Mouse (Mus musculus): ENCODE measurements around the gene Tbc1d4. TPM values are rescaled to one million over a fixed set of nuclear protein-coding genes. Genes with fewer than 3 reads are reported as not detected.
A peak's percentile ranks its signal among the peaks of the same experiment; 100 is the strongest.

Gene Tbc1d4
- polyA plus RNA-seq, 1 experiment = 0.04 TPM

GRCm38 (mm10) chr14:101637381-101637780 lies 28.4 kb upstream of the Tbc1d4 start:
- H3K27me3 ChIP-seq (ENCODE audit: control insufficient read depth) = no peaks in the 10 kb centered on the region
- peaks cover 15% of the 10 kb centered on the region for H3K4me1 ChIP-seq (ENCODE audit: control insufficient read depth)
- no peak overlapping the region for H3K4me3 ChIP-seq (replicated peaks)
- TF ChIP-seq TAL1 (IDR thresholded peaks at IDR 0.05; ENCODE audit: low read length) = no peak
- TF ChIP-seq GATA1 (IDR thresholded peaks at IDR 0.05; ENCODE audit: low read length) = no peak
- peaks cover 33% of the 10 kb centered on the region for H3K36me3 ChIP-seq (ENCODE audit: control insufficient read depth)
- no peaks in the 10 kb centered on the region for H3K9me3 ChIP-seq (ENCODE audit: control insufficient read depth, low read length)

GRCm38 (mm10) chr14:101635765-101636164 lies 26.8 kb upstream of the Tbc1d4 start:
- Histone ChIP-seq H3K4me1 (ENCODE audit: control insufficient read depth) (peaks cover 14% of the 10 kb centered on the region), H3K36me3 (ENCODE audit: control insufficient read depth) (peaks cover 34% of the 10 kb centered on the region), H3K4me3 (replicated peaks) (no peak overlapping the region), H3K27me3 (ENCODE audit: control insufficient read depth) (no peaks in the 10 kb centered on the region), H3K9me3 (ENCODE audit: control insufficient read depth, low read length) (no peaks in the 10 kb centered on the region)
- TF ChIP-seq TAL1 (IDR thresholded peaks at IDR 0.05; ENCODE audit: low read length) (no peak), GATA1 (IDR thresholded peaks at IDR 0.05; ENCODE audit: low read length) (no peak)

- H3K9me3 ChIP-seq (ENCODE audit: control insufficient read depth, low read length) = no peaks in the 10 kb centered on the region
- TF ChIP-seq GATA1 (IDR thresholded peaks at IDR 0.05; ENCODE audit: low read length) (no peak), TAL1 (IDR thresholded peaks at IDR 0.05; ENCODE audit: low read length) (no peak)
- no peaks in the 10 kb centered on the region for H3K27me3 ChIP-seq (ENCODE audit: control insufficient read depth)
- no peaks in the 10 kb centered on the region for H3K4me1 ChIP-seq (ENCODE audit: control insufficient read depth)
- no peak overlapping the region for H3K4me3 ChIP-seq (replicated peaks)
- H3K36me3 ChIP-seq (ENCODE audit: control insufficient read depth) = peaks cover 26% of the 10 kb centered on the region
Measured at GRCm38 (mm10) chr14:101630548-101630947, 21.6 kb upstream of the Tbc1d4 start.

- Histone ChIP-seq H3K4me3 (replicated peaks) (no peak overlapping the region), H3K27me3 (ENCODE audit: control insufficient read depth) (peaks cover 3% of the 10 kb centered on the region; the same call in 1 of the 2 replicates), H3K36me3 (ENCODE audit: control insufficient read depth) (no peaks in the 10 kb centered on the region), H3K4me1 (ENCODE audit: control insufficient read depth) (no peaks in the 10 kb centered on the region), H3K9me3 (ENCODE audit: control insufficient read depth, low read length) (no peaks in the 10 kb centered on the region)
- TF ChIP-seq GATA1 (IDR thresholded peaks at IDR 0.05; ENCODE audit: low read length) (no peak), TAL1 (IDR thresholded peaks at IDR 0.05; ENCODE audit: low read length) (no peak)
Measured at GRCm38 (mm10) chr14:101617680-101618079, 8.7 kb upstream of the Tbc1d4 start.

GRCm38 (mm10) chr14:101616178-101616577 lies 7.2 kb upstream of the Tbc1d4 start:
- Histone ChIP-seq H3K4me3 (replicated peaks) (no peak overlapping the region), H3K36me3 (ENCODE audit: control insufficient read depth) (no peaks in the 10 kb centered on the region), H3K4me1 (ENCODE audit: control insufficient read depth) (no peaks in the 10 kb centered on the region), H3K27me3 (ENCODE audit: control insufficient read depth) (peaks cover 3% of the 10 kb centered on the region; the same call in 1 of the 2 replicates), H3K9me3 (ENCODE audit: control insufficient read depth, low read length) (no peaks in the 10 kb centered on the region)
- TF ChIP-seq GATA1 (IDR thresholded peaks at IDR 0.05; ENCODE audit: low read length) (no peak), TAL1 (IDR thresholded peaks at IDR 0.05; ENCODE audit: low read length) (no peak)

GRCm38 (mm10) chr14:101613206-101613605 lies 4.2 kb upstream of the Tbc1d4 start:
- Histone ChIP-seq H3K9me3 (ENCODE audit: control insufficient read depth, low read length) (no peaks in the 10 kb centered on the region), H3K4me3 (replicated peaks) (no peak overlapping the region), H3K4me1 (ENCODE audit: control insufficient read depth) (peaks cover 5% of the 10 kb centered on the region), H3K36me3 (ENCODE audit: control insufficient read depth) (no peaks in the 10 kb centered on the region), H3K27me3 (ENCODE audit: control insufficient read depth) (peaks cover 16% of the 10 kb centered on the region)
- TF ChIP-seq TAL1 (IDR thresholded peaks at IDR 0.05; ENCODE audit: low read length) (no peak), GATA1 (IDR thresholded peaks at IDR 0.05; ENCODE audit: low read length) (no peak)

GRCm38 (mm10) chr14:101610701-101611100 lies 1.7 kb upstream of the Tbc1d4 start:
- peaks cover 27% of the 10 kb centered on the region for H3K27me3 ChIP-seq (ENCODE audit: control insufficient read depth)
- TF ChIP-seq TAL1 (IDR thresholded peaks at IDR 0.05; ENCODE audit: low read length) (no peak), GATA1 (IDR thresholded peaks at IDR 0.05; ENCODE audit: low read length) (no peak)
- no peaks in the 10 kb centered on the region for H3K9me3 ChIP-seq (ENCODE audit: control insufficient read depth, low read length)
- no peaks in the 10 kb centered on the region for H3K36me3 ChIP-seq (ENCODE audit: control insufficient read depth)
- peaks cover 7% of the 10 kb centered on the region for H3K4me1 ChIP-seq (ENCODE audit: control insufficient read depth)
- no peak overlapping the region for H3K4me3 ChIP-seq (replicated peaks)

- Histone ChIP-seq H3K9me3 (ENCODE audit: control insufficient read depth, low read length) (no peaks in the 10 kb centered on the region), H3K36me3 (ENCODE audit: control insufficient read depth) (no peaks in the 10 kb centered on the region), H3K27me3 (ENCODE audit: control insufficient read depth) (peaks cover 27% of the 10 kb centered on the region), H3K4me3 (replicated peaks) (peak overlapping the region; percentile 55), H3K4me1 (ENCODE audit: control insufficient read depth) (peaks cover 7% of the 10 kb centered on the region)
- TF ChIP-seq TAL1 (IDR thresholded peaks at IDR 0.05; ENCODE audit: low read length) (no peak), GATA1 (IDR thresholded peaks at IDR 0.05; ENCODE audit: low read length) (no peak)
Measured at GRCm38 (mm10) chr14:101607631-101608518, 1.1 kb downstream of the Tbc1d4 start.

- TF ChIP-seq GATA1 (IDR thresholded peaks at IDR 0.05; ENCODE audit: low read length) = no peak
- no peak for TF ChIP-seq TAL1 (IDR thresholded peaks at IDR 0.05; ENCODE audit: low read length)
- H3K4me1 ChIP-seq (ENCODE audit: control insufficient read depth) = peaks cover 7% of the 10 kb centered on the region
- no peaks in the 10 kb centered on the region for H3K36me3 ChIP-seq (ENCODE audit: control insufficient read depth)
- peaks cover 27% of the 10 kb centered on the region for H3K27me3 ChIP-seq (ENCODE audit: control insufficient read depth)
- no peak overlapping the region for H3K4me3 ChIP-seq (replicated peaks)
- H3K9me3 ChIP-seq (ENCODE audit: control insufficient read depth, low read length) = no peaks in the 10 kb centered on the region
Measured at GRCm38 (mm10) chr14:101605843-101606242, 3.1 kb downstream of the Tbc1d4 start.

Measured in erythroblast, embryonic 14.5 days (primary cell).